Mouse (Mus musculus): Measurements from ENCODE around the gene Ifng. TPM values are rescaled to one million over a fixed set of nuclear protein-coding genes. Genes with fewer than 3 reads are reported as not detected.

The Ifng gene
- polyA plus RNA-seq, 1 experiment: not detected

GRCm38 (mm10) chr10:118476696-118477095 is 35.9 kb downstream of the Ifng start:
- Histone ChIP-seq H3K4me3 (replicated peaks; ENCODE audit: extremely low read depth, low read depth, low read length) (no peak overlapping the region), H3K4me1 (ENCODE audit: control insufficient read depth, insufficient read depth, low read length) (no peaks in the 10 kb centered on the region)
- TF ChIP-seq CTCF (IDR thresholded peaks at IDR 0.05; ENCODE audit: insufficient read depth, low read length) (no peak), POLR2A (IDR thresholded peaks at IDR 0.05; ENCODE audit: borderline replicate concordance, extremely low read depth, low read depth, low read length) (no peak)
- 76% methylated on average over 2 of the region's 2 CpGs for WGBS
- no peak for DNase-seq

- WGBS: 78% methylated on average over 2 of the region's 2 CpGs
- TF ChIP-seq POLR2A (IDR thresholded peaks at IDR 0.05; ENCODE audit: borderline replicate concordance, extremely low read depth, low read depth, low read length): no peak
- no peak for TF ChIP-seq CTCF (IDR thresholded peaks at IDR 0.05; ENCODE audit: insufficient read depth, low read length)
- no peak overlapping the region for H3K4me3 ChIP-seq (replicated peaks; ENCODE audit: extremely low read depth, low read depth, low read length)
- DNase-seq: no peak
- no peaks in the 10 kb centered on the region for H3K4me1 ChIP-seq (ENCODE audit: control insufficient read depth, insufficient read depth, low read length)
Observed at GRCm38 (mm10) chr10:118477297-118477696, 36.5 kb downstream of the Ifng start.

GRCm38 (mm10) chr10:118479244-118479643 is 38.4 kb downstream of the Ifng start:
- 67% methylated on average over 4 of the region's 4 CpGs for WGBS
- no peak for DNase-seq
- Histone ChIP-seq H3K4me3 (replicated peaks; ENCODE audit: extremely low read depth, low read depth, low read length) (no peak overlapping the region), H3K4me1 (ENCODE audit: control insufficient read depth, insufficient read depth, low read length) (no peaks in the 10 kb centered on the region)
- TF ChIP-seq CTCF (IDR thresholded peaks at IDR 0.05; ENCODE audit: insufficient read depth, low read length): no peak

GRCm38 (mm10) chr10:118480118-118480517 is 39.3 kb downstream of the Ifng start:
- no peak for TF ChIP-seq POLR2A (IDR thresholded peaks at IDR 0.05; ENCODE audit: borderline replicate concordance, extremely low read depth, low read depth, low read length)
- no peak for TF ChIP-seq CTCF (IDR thresholded peaks at IDR 0.05; ENCODE audit: insufficient read depth, low read length)
- DNase-seq: no peak
- H3K4me1 ChIP-seq (ENCODE audit: control insufficient read depth, insufficient read depth, low read length): no peaks in the 10 kb centered on the region
- H3K4me3 ChIP-seq (replicated peaks; ENCODE audit: extremely low read depth, low read depth, low read length): no peak overlapping the region
- WGBS: 94% methylated on average over 5 of the region's 5 CpGs

- WGBS: 67% methylated on average over 7 of the region's 7 CpGs
Observed at GRCm38 (mm10) chr10:118480793-118481192, 39.9 kb downstream of the Ifng start.

GRCm38 (mm10) chr10:118494109-118494508 is 53.3 kb downstream of the Ifng start:
- TF ChIP-seq POLR2A (IDR thresholded peaks at IDR 0.05; ENCODE audit: borderline replicate concordance, extremely low read depth, low read depth, low read length) (no peak), CTCF (IDR thresholded peaks at IDR 0.05; ENCODE audit: insufficient read depth, low read length) (no peak)
- 62% methylated on average over 1 of the region's 1 CpGs for WGBS
- Histone ChIP-seq H3K4me1 (ENCODE audit: control insufficient read depth, insufficient read depth, low read length) (no peaks in the 10 kb centered on the region), H3K4me3 (replicated peaks; ENCODE audit: extremely low read depth, low read depth, low read length) (no peak overlapping the region)
- DNase-seq: no peak

More at GRCm38 (mm10) chr10:118480793-118481192, 39.9 kb downstream of the Ifng start:
- Histone ChIP-seq H3K4me3 (replicated peaks; ENCODE audit: extremely low read depth, low read depth, low read length) (no peak overlapping the region), H3K4me1 (ENCODE audit: control insufficient read depth, insufficient read depth, low read length) (no peaks in the 10 kb centered on the region)
- no peak for DNase-seq
- TF ChIP-seq CTCF (IDR thresholded peaks at IDR 0.05; ENCODE audit: insufficient read depth, low read length) (no peak), POLR2A (IDR thresholded peaks at IDR 0.05; ENCODE audit: borderline replicate concordance, extremely low read depth, low read depth, low read length) (no peak)

GRCm38 (mm10) chr10:118495362-118495761 is 54.5 kb downstream of the Ifng start:
- no peak for DNase-seq
- H3K4me3 ChIP-seq (replicated peaks; ENCODE audit: extremely low read depth, low read depth, low read length): no peak overlapping the region
- no peak for TF ChIP-seq CTCF (IDR thresholded peaks at IDR 0.05; ENCODE audit: insufficient read depth, low read length)
- TF ChIP-seq POLR2A (IDR thresholded peaks at IDR 0.05; ENCODE audit: borderline replicate concordance, extremely low read depth, low read depth, low read length): no peak
- WGBS: 81% methylated on average over 1 of the region's 1 CpGs
- H3K4me1 ChIP-seq (ENCODE audit: control insufficient read depth, insufficient read depth, low read length): no peaks in the 10 kb centered on the region

Other genes starting within 250 kb of the Ifng start
- not detected in 2 replicates for gene Il22, start 236.1 kb upstream of the Ifng start, polyA plus RNA-seq (2012; rRNA removed)
- not detected in 2 replicates for gene Gm32717, start 200.3 kb upstream of the Ifng start, polyA plus RNA-seq (2012; rRNA removed)
- gene Gm32802, start 182.4 kb upstream of the Ifng start, polyA plus RNA-seq (2012; rRNA removed): not detected in 2 replicates
- not detected in 2 replicates for gene Iltifb, start 146.0 kb upstream of the Ifng start, polyA plus RNA-seq (2012; rRNA removed)
- gene Gm9040, start 114.1 kb upstream of the Ifng start, polyA plus RNA-seq (2012; rRNA removed): not detected in 2 replicates
- gene Gm9044, start 108.6 kb upstream of the Ifng start, polyA plus RNA-seq (2012; rRNA removed): not detected in 2 replicates
- gene Gm9045, start 103.2 kb upstream of the Ifng start, polyA plus RNA-seq (2012; rRNA removed): not detected in 2 replicates
- not detected in 2 replicates for gene Gm9046, start 97.8 kb upstream of the Ifng start, polyA plus RNA-seq (2012; rRNA removed)
- not detected in 2 replicates for gene Gm9048, start 92.4 kb upstream of the Ifng start, polyA plus RNA-seq (2012; rRNA removed)
- gene Gm9049, start 86.9 kb upstream of the Ifng start, polyA plus RNA-seq (2012; rRNA removed): not detected in 2 replicates

All from lung, adult 2 months (tissue).